In the genomic region with DNA sequence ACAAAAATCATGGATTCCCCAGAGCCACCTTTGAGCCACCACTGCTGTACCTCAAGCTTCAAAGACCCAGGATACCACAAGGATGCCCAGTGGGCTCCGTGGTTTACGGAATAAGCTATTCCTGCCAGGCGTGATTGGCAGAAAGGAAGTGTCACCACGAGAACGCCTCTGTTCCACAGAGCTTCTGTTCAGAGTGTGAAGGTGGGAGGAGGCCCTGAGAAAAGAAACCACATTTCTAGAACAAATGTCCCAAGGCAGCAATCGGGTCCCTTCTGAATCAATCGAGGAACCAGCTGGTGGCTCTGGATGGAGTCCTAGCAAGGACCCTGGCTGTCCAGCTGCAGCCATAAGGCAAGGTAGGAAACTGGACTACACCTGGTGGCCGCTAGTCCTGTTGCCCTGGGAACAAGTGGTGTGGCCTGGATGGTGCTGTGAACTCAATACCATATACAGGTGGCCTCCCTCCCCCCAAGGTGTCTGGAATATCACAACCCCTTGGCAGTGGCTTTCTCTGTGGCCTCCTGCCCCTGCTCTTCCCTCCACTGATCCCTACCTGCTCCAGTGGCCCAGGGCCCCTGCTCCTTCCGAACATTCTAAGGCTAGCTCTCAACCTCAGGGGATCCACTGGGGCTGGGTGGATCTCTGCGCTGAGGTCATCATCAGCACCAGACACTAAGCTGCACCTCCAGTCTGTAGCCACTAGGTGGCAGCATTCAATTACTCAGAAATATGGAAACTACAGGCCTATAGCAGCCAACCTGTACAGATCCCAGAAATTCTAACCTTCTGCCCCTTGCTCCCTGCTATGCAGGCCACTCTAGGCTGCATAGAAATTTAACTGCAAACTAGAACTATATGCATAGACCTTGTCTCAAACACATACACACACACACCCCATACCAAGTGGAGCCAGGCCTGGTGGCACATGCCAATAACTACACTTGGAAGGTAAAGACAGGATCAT, we compare ENCODE assay signal across 8 mouse cellular contexts.
DNase-seq lines count a peak whose midpoint lies in the region; ATAC-seq and TF ChIP-seq lines count a peak whose summit lies in the region.

No protein-coding gene starts in this region.

- ATAC-seq in forebrain, embryonic 15.5 days (replicated peaks): peak; percentile 65

- H3K9ac ChIP-seq in forebrain, embryonic 15.5 days (replicated peaks): no peak overlapping the region

- TF ChIP-seq POLR2A in lung, adult 2 months (IDR thresholded peaks at IDR 0.05; ENCODE audit: borderline replicate concordance, extremely low read depth, low read depth, low read length): no peak
- no peak for TF ChIP-seq POLR2A in olfactory bulb, adult 2 months (IDR thresholded peaks at IDR 0.05; ENCODE audit: insufficient read depth, low read depth, low read length)

- DNase-seq in MN1 (ENCODE audit: low spot score): peak; percentile 86
- DNase-seq in cerebellum, adult 11 months: peak; percentile 67
- peak; percentile 78 for DNase-seq in heart, postnatal 4 days
- DNase-seq in layer of hippocampus, adult 18-20 months (ENCODE audit: low spot score in 2 of 2): peak; percentile 50 to 89
- DNase-seq in lung, adult 2 months: peak; percentile 49
- peak; percentile 67 for DNase-seq in thymus, postnatal 4 days

- peaks cover 58% of the 10 kb centered on the region for H3K36me3 ChIP-seq in forebrain, embryonic 15.5 days

- H3K4me3 ChIP-seq in forebrain, embryonic 15.5 days: no peak overlapping the region
- H3K4me3 ChIP-seq in lung, adult 2 months (replicated peaks; ENCODE audit: extremely low read depth, low read depth, low read length): no peak overlapping the region
- H3K4me3 ChIP-seq in olfactory bulb, adult 2 months (ENCODE audit: insufficient read depth, low read depth, low read length): no peak overlapping the region

- no peaks in the 10 kb centered on the region for H3K27me3 ChIP-seq in forebrain, embryonic 15.5 days

- H3K4me1 ChIP-seq in forebrain, embryonic 15.5 days: 0 out of 2 replicates have a peak, but pooled peaks cover 5% of the 10 kb centered on the region
- H3K4me1 ChIP-seq in lung, adult 2 months (ENCODE audit: control insufficient read depth, insufficient read depth, low read length): no peaks in the 10 kb centered on the region
- peaks cover 36% of the 10 kb centered on the region for H3K4me1 ChIP-seq in olfactory bulb, adult 2 months (ENCODE audit: control insufficient read depth, insufficient read depth, low read length)

- no peak overlapping the region for H3K27ac ChIP-seq in forebrain, embryonic 15.5 days (replicated peaks)
- no peak overlapping the region for H3K27ac ChIP-seq in olfactory bulb, adult 2 months (ENCODE audit: insufficient read depth, low read depth, low read length)

- peak; percentile 74 for TF ChIP-seq CTCF in lung, adult 2 months (IDR thresholded peaks at IDR 0.05; ENCODE audit: insufficient read depth, low read length)
- TF ChIP-seq CTCF in olfactory bulb, adult 2 months (IDR thresholded peaks at IDR 0.05; ENCODE audit: insufficient read depth, low read depth, low read length): peak; percentile 29; the same call in 1 of the 2 replicates

- no peak overlapping the region for H3K4me2 ChIP-seq in forebrain, embryonic 15.5 days (replicated peaks)

- no peaks in the 10 kb centered on the region for H3K9me3 ChIP-seq in forebrain, embryonic 15.5 days

- 75% methylated on average over 10 of the region's 10 CpGs for WGBS in forebrain, embryonic 15.5 days
- 72% methylated on average over 10 of the region's 10 CpGs for WGBS in lung, adult 2 months
- WGBS in olfactory bulb, adult 2 months: 59% methylated on average over 10 of the region's 10 CpGs
